Mouse (Mus musculus): ENCODE measurements at regions not wholly inside any gene's neighbourhood (a gene's known extent, or its start where the extent isn't known, plus 50 kb on each side); places are given as distances from the start of the nearest gene placed in this dataset.
"Not testable (repeated sequence)": the region's sequence is repeated elsewhere in the genome, so short reads cannot be mapped to it uniquely, and the experiment has no call there.

DNA sequence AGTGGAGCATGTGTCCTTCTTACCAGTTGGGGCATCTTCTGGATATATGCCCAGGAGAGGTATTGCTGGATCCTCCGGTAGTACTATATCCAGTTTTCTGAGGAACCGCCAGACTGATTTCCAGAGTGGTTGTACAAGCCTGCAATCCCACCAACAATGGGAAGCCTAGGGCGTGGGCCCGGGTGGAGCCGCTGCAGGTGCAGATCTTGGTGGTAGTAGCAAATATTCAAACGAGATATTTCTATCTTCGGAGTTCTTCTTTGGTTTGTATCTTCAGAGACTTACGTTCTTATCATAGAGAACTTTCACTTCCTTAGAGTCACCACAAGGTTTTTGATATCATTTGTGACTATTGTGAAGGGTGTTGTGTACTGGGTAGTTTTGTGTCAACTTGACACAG lies 60.2 kb upstream of the Btbd35f28 start:
- peak; percentile 99 for ATAC-seq

More for the DNA sequence above, 60.2 kb upstream of the Btbd35f28 start:
- not testable (repeated sequence) for H3K27ac ChIP-seq (ENCODE audit: low read depth, low read length); H3K4me1 ChIP-seq (replicated peaks; ENCODE audit: control insufficient read depth, insufficient read depth, low read length); H3K36me3 ChIP-seq (ENCODE audit: control insufficient read depth, insufficient read depth); H3K27me3 ChIP-seq (replicated peaks; ENCODE audit: control insufficient read depth, insufficient read depth, low read length); H3K9ac ChIP-seq (ENCODE audit: low read depth, low read length); H3K4me3 ChIP-seq (ENCODE audit: low read depth, low read length); H3K9me3 ChIP-seq (ENCODE audit: control insufficient read depth); H3K4me2 ChIP-seq (replicated peaks; ENCODE audit: low read depth)
- 89% methylated on average over 6 of the region's 8 CpGs for WGBS

Data from intestine, postnatal 0 days (tissue).